In genomic region chrX:95359053-95359452, GRCm38 (mm10) we compare ENCODE assay signal across 8 mouse cellular contexts.
DNase-seq lines count a peak whose midpoint lies in the region; ATAC-seq lines count a peak whose summit lies in the region.

No protein-coding gene starts in this region.

- no peak overlapping the region for H3K4me3 ChIP-seq in hindbrain, embryonic 11.5 days (ENCODE audit: low read depth, low read length)
- H3K4me3 ChIP-seq in hindbrain, embryonic 10.5 days: no peak overlapping the region

- no peak overlapping the region for H3K9ac ChIP-seq in hindbrain, embryonic 11.5 days (ENCODE audit: low read depth, low read length)

- no peaks in the 10 kb centered on the region for H3K36me3 ChIP-seq in hindbrain, embryonic 11.5 days (ENCODE audit: control insufficient read depth, insufficient read depth, low read length)
- no peaks in the 10 kb centered on the region for H3K36me3 ChIP-seq in hindbrain, embryonic 10.5 days

- H3K4me2 ChIP-seq in hindbrain, embryonic 11.5 days (replicated peaks; ENCODE audit: low read depth, low read length): no peak overlapping the region

- no peak overlapping the region for H3K27ac ChIP-seq in hindbrain, embryonic 11.5 days (ENCODE audit: low read depth, low read length)
- no peak overlapping the region for H3K27ac ChIP-seq in hindbrain, embryonic 10.5 days

- no peaks in the 10 kb centered on the region for H3K27me3 ChIP-seq in hindbrain, embryonic 11.5 days (ENCODE audit: control insufficient read depth, insufficient read depth, low read length)
- no peaks in the 10 kb centered on the region for H3K27me3 ChIP-seq in hindbrain, embryonic 10.5 days (ENCODE audit: insufficient read depth, poor library complexity, severe bottlenecking)

- peak; percentile 15 for DNase-seq in hindbrain, embryonic 11.5 days (ENCODE audit: low spot score)
- DNase-seq in hindbrain, embryonic 10.5 days (ENCODE audit: low spot score): no peak
- DNase-seq in 3134 (ENCODE audit: extremely low read depth, insufficient read length, low spot score) (peak; percentile 1), MEL-GATA-1-ER (ENCODE audit: extremely low read depth, low read depth) (peak; percentile 12)
- DNase-seq in fibroblast of lung, adult 2 months (ENCODE audit: low read depth): peak; percentile 6
- DNase-seq in lung, postnatal 36 days: peak; percentile 13
- no peak for DNase-seq in gastrocnemius, postnatal 10 days
- no peak for DNase-seq in urinary bladder, adult 2 months (ENCODE audit: low spot score)

- no peaks in the 10 kb centered on the region for H3K9me3 ChIP-seq in hindbrain, embryonic 11.5 days (ENCODE audit: control insufficient read depth, low read length)
- no peaks in the 10 kb centered on the region for H3K9me3 ChIP-seq in hindbrain, embryonic 10.5 days

- WGBS in hindbrain, embryonic 11.5 days: 26% methylated on average over 3 of the region's 3 CpGs
- WGBS in hindbrain, embryonic 10.5 days: 30% methylated on average over 3 of the region's 3 CpGs

- no peak for ATAC-seq in hindbrain, embryonic 11.5 days (ENCODE audit: low FRiP score)

- no peaks in the 10 kb centered on the region for H3K4me1 ChIP-seq in hindbrain, embryonic 11.5 days (replicated peaks; ENCODE audit: control insufficient read depth, insufficient read depth, low read length)
- H3K4me1 ChIP-seq in hindbrain, embryonic 10.5 days (replicated peaks): no peaks in the 10 kb centered on the region

Comparison
In these comparisons a context has a peak if more than half of its experiments do, and no peak if none do; other contexts are left out.
1. DNase-seq: peak in hindbrain, embryonic 11.5 days (single experiment), 3134 (single experiment), MEL-GATA-1-ER (single experiment), fibroblast of lung, adult 2 months (single experiment) and lung, postnatal 36 days (single experiment); none in hindbrain, embryonic 10.5 days (single experiment), gastrocnemius, postnatal 10 days (single experiment) and urinary bladder, adult 2 months (single experiment).